Mouse (Mus musculus) E14TG2a.4 (cell line): ENCODE measurements around the gene Itprid1.

Source experiments
- H3K27me3 ChIP-seq: 2 replicates; pipeline ENCODE4 v1.6.1; 2014; ENCODE audit warnings: low read length, control low read depth; ENCODE audit not compliant: insufficient read depth
- H3K36me3 ChIP-seq: 2 replicates; pipeline ENCODE4 v1.6.1; 2014; ENCODE audit warnings: low read length, control low read depth; ENCODE audit not compliant: insufficient read depth
- H3K4me1 ChIP-seq: replicated peaks from 2 replicates; pipeline ENCODE4 v1.6.1; 2014; ENCODE audit warnings: low read depth, low read length, control low read depth
- H3K4me3 ChIP-seq: replicated peaks from 2 replicates; pipeline ENCODE4 v1.5.1; 2014; ENCODE audit warnings: mild to moderate bottlenecking, low read length
- H3K9me3 ChIP-seq: 2 replicates; pipeline ENCODE4 v1.6.1; 2014; ENCODE audit warnings: low read length, control low read depth
- CTCF ChIP-seq: conservative IDR thresholded peaks from 2 replicates; pipeline ENCODE4 v1.5.1; 2014; ENCODE audit warnings: low read length
- NANOG ChIP-seq: IDR thresholded peaks from 2 replicates; pipeline ENCODE4 v1.6.1; 2014; ENCODE audit warnings: borderline replicate concordance, low read length, mixed read lengths
- POU5F1 ChIP-seq: IDR thresholded peaks from 2 replicates; pipeline ENCODE4 v1.6.1; 2014; ENCODE audit warnings: low read length, borderline replicate concordance

Itprid1 gene

GRCm38 (mm10) chr6:55805291-55806137 is 31.2 kb upstream of the Itprid1 start:
- Histone ChIP-seq H3K4me3 (no peak overlapping the region), H3K27me3 (no peaks in the 10 kb centered on the region), H3K36me3 (no peaks in the 10 kb centered on the region)

DNA sequence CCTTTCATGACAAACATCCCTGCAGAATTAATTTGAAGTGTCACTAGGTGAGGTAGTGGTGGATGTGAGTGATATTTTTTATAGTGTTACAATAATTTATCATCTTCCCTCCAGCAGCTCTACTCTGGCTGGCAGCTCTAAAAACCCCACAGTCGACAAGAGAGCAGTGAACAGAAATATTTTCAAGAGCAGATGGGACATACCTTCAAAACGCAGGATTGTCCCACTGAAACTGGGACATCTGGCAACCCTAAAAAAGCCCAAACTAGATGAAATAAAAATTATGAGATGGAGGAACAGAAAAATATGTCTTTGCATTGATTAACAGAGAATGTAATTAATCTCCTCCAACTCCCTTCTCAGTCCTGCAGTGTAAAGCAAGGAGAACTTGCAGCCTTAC is 30.2 kb upstream of the Itprid1 start:
- no peaks in the 10 kb centered on the region for H3K27me3 ChIP-seq
- TF ChIP-seq POU5F1 (no peak), CTCF (no peak), NANOG (no peak)
- peaks cover 21% of the 10 kb centered on the region for H3K4me1 ChIP-seq
- H3K4me3 ChIP-seq = no peak overlapping the region
- no peaks in the 10 kb centered on the region for H3K9me3 ChIP-seq
- no peaks in the 10 kb centered on the region for H3K36me3 ChIP-seq

More at GRCm38 (mm10) chr6:55805291-55806137, 31.2 kb upstream of the Itprid1 start:
- Histone ChIP-seq H3K4me1 (peaks cover 17% of the 10 kb centered on the region), H3K9me3 (no peaks in the 10 kb centered on the region)
- no peak for TF ChIP-seq CTCF
- TF ChIP-seq NANOG = no peak
- no peak for TF ChIP-seq POU5F1

GRCm38 (mm10) chr6:55808692-55809091 is 28.0 kb upstream of the Itprid1 start:
- Histone ChIP-seq H3K36me3 (no peaks in the 10 kb centered on the region), H3K27me3 (no peaks in the 10 kb centered on the region), H3K9me3 (no peaks in the 10 kb centered on the region), H3K4me1 (peaks cover 15% of the 10 kb centered on the region), H3K4me3 (no peak overlapping the region)
- TF ChIP-seq CTCF (no peak), POU5F1 (no peak), NANOG (no peak)

- H3K36me3 ChIP-seq = no peaks in the 10 kb centered on the region
- H3K9me3 ChIP-seq = no peaks in the 10 kb centered on the region
- TF ChIP-seq CTCF (no peak), NANOG (no peak), POU5F1 (no peak)
Measured at GRCm38 (mm10) chr6:55811153-55811552, 25.5 kb upstream of the Itprid1 start.

DNA sequence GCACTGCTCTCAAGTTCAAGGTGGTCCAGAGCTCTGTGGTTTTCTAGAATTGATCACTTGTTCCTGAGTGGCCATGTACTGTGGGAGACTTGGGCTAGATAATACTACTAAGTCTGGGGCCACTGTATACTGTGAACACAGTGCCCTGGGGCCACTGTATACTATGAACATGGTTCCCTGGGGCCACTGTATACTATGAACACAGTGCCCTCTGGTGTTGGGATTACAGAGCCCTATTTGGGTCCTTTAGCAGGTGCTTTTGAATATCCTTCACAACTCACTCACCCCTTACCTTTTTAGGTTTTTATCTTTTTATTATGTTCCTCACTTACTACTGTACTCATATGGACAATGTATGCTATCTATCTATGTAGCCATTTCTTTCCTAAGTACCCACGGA is 24.3 kb upstream of the Itprid1 start:
- Histone ChIP-seq H3K27me3 (no peaks in the 10 kb centered on the region), H3K36me3 (no peaks in the 10 kb centered on the region)

More at GRCm38 (mm10) chr6:55811153-55811552, 25.5 kb upstream of the Itprid1 start:
- H3K4me1 ChIP-seq = peaks cover 5% of the 10 kb centered on the region; the same call in 1 of the 2 replicates
- no peak overlapping the region for H3K4me3 ChIP-seq
- H3K27me3 ChIP-seq = no peaks in the 10 kb centered on the region

GRCm38 (mm10) chr6:55814184-55814926 is 22.3 kb upstream of the Itprid1 start:
- Histone ChIP-seq H3K4me1 (peaks cover 5% of the 10 kb centered on the region; the same call in 1 of the 2 replicates), H3K9me3 (no peaks in the 10 kb centered on the region), H3K36me3 (no peaks in the 10 kb centered on the region), H3K4me3 (no peak overlapping the region), H3K27me3 (no peaks in the 10 kb centered on the region)
- TF ChIP-seq POU5F1 = no peak
- no peak for TF ChIP-seq NANOG
- TF ChIP-seq CTCF = no peak

More for the DNA sequence above, 24.3 kb upstream of the Itprid1 start:
- TF ChIP-seq NANOG = no peak
- peak; percentile 34 for TF ChIP-seq CTCF
- TF ChIP-seq POU5F1 = no peak
- Histone ChIP-seq H3K9me3 (no peaks in the 10 kb centered on the region), H3K4me1 (peaks cover 5% of the 10 kb centered on the region; the same call in 1 of the 2 replicates), H3K4me3 (no peak overlapping the region)

GRCm38 (mm10) chr6:55816911-55817310 is 19.8 kb upstream of the Itprid1 start:
- H3K9me3 ChIP-seq = no peaks in the 10 kb centered on the region
- H3K27me3 ChIP-seq = no peaks in the 10 kb centered on the region
- H3K4me3 ChIP-seq = no peak overlapping the region
- no peaks in the 10 kb centered on the region for H3K36me3 ChIP-seq
- TF ChIP-seq POU5F1 (no peak), CTCF (no peak), NANOG (no peak)
- H3K4me1 ChIP-seq = no peaks in the 10 kb centered on the region

DNA sequence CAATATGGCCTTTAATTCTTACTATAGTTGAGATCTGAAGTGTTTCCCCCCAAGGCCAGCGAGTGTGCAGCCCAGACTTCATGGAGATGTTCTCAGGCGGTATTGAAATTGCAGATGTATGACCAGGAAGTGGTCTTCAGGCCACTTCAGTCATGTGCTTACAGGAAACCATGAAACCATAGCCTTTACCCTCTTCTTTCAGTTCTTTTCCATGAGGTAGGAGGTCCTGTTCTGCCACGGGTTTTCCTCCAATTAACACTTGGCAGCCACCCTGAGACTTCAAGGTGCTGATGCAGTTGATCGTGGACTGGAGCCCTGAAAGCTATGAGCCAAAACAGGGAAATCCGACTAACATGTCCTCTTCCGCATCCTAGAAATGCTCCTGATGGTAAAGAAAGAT is 7.0 kb upstream of the Itprid1 start:
- no peak overlapping the region for H3K4me3 ChIP-seq
- H3K27me3 ChIP-seq = no peaks in the 10 kb centered on the region
- no peaks in the 10 kb centered on the region for H3K9me3 ChIP-seq
- TF ChIP-seq CTCF (no peak), POU5F1 (no peak), NANOG (no peak)
- no peaks in the 10 kb centered on the region for H3K36me3 ChIP-seq
- H3K4me1 ChIP-seq = no peaks in the 10 kb centered on the region

DNA sequence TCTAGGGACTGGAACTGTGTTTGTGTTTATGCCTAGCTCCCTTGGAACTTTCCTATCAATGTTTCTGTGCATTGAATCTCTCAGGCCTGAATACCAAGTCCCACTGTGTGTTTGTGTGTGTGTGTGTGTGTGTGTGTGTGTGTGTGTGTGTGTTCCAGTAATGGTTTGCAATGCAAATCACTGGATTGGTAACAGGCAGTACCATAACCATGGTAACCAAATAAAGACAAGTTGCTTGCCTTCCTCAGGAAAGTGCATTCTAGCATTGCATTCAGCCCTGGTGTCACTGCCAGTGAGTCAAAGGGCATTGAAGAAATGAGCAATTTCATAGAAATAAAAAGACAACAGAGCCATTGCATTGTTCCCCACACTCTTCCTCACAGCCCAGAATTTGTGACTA is 15.9 kb downstream of the Itprid1 start:
- H3K9me3 ChIP-seq = no peaks in the 10 kb centered on the region
- TF ChIP-seq POU5F1 (no peak), NANOG (no peak), CTCF (no peak)
- no peaks in the 10 kb centered on the region for H3K27me3 ChIP-seq
- no peaks in the 10 kb centered on the region for H3K36me3 ChIP-seq
- H3K4me3 ChIP-seq = no peak overlapping the region
- H3K4me1 ChIP-seq = no peaks in the 10 kb centered on the region
